Mouse (Mus musculus) embryonic fibroblast, embryonic 13.5 days (primary cell): ENCODE measurements around the gene 1110002E22Rik. TPM values are rescaled to one million over a fixed set of nuclear protein-coding genes. Genes with fewer than 3 reads are reported as not detected.

ENCODE experiments used
- H3K27ac ChIP-seq: 2 replicates; pipeline ENCODE4 v1.5.1; 2012; ENCODE audit warnings: low read length, control low read depth, inconsistent platforms; ENCODE audit not compliant: insufficient read depth
- H3K4me1 ChIP-seq: 2 replicates; pipeline ENCODE4 v1.6.1; 2011; ENCODE audit warnings: low read length; ENCODE audit not compliant: control insufficient read depth, insufficient read depth
- H3K4me3 ChIP-seq: 2 replicates; pipeline ENCODE4 v1.5.1; 2011; ENCODE audit warnings: mild to moderate bottlenecking, control low read depth, low read length; ENCODE audit not compliant: insufficient read depth
- CTCF ChIP-seq: IDR thresholded peaks from 2 replicates; pipeline ENCODE4 v1.5.1; 2011; ENCODE audit warnings: mild to moderate bottlenecking, control low read depth, low read length, moderate library complexity, borderline replicate concordance; ENCODE audit not compliant: insufficient read depth
- POLR2A ChIP-seq: IDR thresholded peaks from 2 replicates; pipeline ENCODE4 v1.6.1; 2011; ENCODE audit warnings: low read depth, mild to moderate bottlenecking, control low read depth, low read length, moderate library complexity
- polyA plus RNA-seq: library from polyadenylated mRNA; stranded (reverse); fragments of >200 nt; gene quantifications from 2 replicates; pipeline ENCODE4 v1.2.4, GENCODE M21; 2011; ENCODE audit warnings: low read depth; ENCODE audit not compliant: missing spikeins, insufficient read length

Gene 1110002E22Rik
- polyA plus RNA-seq, 1 experiment = 0.09 TPM

- H3K4me1 ChIP-seq = no peaks in the 10 kb centered on the region
- H3K27ac ChIP-seq = no peak overlapping the region
- TF ChIP-seq POLR2A (no peak), CTCF (no peak)
- H3K4me3 ChIP-seq = no peak overlapping the region
Measured at GRCm38 (mm10) chr3:138071476-138072073, 6.7 kb downstream of the 1110002E22Rik start.

- Histone ChIP-seq H3K4me3 (no peak overlapping the region), H3K4me1 (no peaks in the 10 kb centered on the region), H3K27ac (no peak overlapping the region)
- TF ChIP-seq CTCF = no peak
- no peak for TF ChIP-seq POLR2A
Measured at GRCm38 (mm10) chr3:138074214-138074613, 9.4 kb downstream of the 1110002E22Rik start.

DNA sequence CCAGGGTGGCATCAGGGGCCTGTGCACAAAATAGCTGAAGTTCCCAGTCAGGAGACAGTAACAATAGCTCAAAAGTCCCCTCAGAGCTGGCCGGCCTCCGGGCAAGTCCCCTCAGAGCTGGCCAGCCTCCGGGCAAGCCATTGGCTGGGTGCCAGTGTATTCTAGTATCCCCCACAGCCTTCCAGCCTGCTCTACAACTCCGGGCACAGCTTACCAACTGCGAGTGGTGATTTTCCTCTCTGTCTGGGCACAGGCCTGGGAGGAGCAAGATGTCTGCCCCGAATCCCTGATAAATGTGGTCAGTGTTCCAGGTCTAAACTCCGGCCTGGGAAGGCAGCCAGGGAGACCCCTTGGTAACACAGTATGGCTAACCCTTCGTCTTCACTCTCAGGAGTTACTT is 10.4 kb downstream of the 1110002E22Rik start:
- H3K4me1 ChIP-seq = no peaks in the 10 kb centered on the region
- no peak overlapping the region for H3K4me3 ChIP-seq
- H3K27ac ChIP-seq = no peak overlapping the region
- TF ChIP-seq POLR2A = no peak

DNA sequence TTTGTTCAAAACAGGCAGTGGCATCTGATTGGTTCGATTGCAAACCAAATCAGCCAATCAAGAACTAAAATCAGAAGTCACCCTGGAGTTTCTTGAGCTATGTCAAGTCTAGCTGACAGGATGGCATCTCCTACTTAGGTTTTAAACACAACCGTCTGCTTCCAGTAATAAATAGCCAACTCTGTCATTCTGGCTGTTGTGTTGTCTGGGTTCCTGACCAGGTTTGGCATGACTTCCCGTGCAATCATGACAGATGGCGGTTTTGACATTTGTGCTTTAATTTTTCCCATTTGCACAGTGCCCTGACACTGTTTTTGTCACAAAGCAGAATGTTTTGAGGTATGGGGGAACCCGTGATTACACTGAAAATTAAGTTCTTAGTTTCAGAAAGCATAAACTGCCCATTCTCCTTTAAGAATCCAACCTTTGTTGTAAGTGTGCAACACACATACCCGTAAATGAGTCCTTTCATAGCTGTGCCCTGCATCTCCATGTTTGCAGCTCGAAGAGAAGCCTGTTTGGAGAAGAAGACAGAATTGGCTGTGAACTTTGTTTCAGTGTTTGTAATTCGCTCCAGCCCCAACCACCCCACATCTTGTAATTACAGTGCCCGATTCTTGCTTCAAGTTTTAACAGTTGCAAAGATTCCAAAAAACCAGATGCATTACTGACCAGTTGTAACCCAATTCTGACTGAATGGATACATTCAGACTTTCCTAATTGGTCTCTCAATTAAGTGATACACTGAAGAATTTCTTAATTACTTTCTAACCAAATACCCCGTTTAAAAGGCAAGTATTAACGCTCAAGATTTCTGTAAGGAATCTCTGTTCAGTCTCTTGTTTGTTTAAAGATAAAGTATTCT is 12.9 kb downstream of the 1110002E22Rik start:
- Histone ChIP-seq H3K4me3 (no peak overlapping the region), H3K27ac (no peak overlapping the region), H3K4me1 (no peaks in the 10 kb centered on the region)
- no peak for TF ChIP-seq CTCF

DNA sequence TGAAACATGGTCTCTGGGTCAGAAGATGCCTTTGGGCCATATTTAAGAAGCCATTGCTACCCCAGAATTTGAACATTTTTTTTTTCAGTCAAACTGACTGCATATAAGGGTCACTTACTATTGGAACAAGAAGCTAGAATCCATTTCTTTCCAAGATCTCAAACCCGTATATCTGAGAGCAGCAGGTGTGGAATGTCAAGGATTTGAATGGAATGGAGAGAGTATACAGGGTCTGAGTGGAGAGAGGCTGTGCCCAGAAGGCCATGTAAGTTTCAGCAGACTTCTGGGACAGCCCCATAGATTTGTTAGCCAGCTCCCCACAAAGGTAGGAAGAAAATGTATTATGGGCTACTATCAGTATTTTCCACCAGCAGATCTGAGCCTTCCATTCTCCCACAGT is 13.8 kb downstream of the 1110002E22Rik start:
- no peak for TF ChIP-seq POLR2A
- TF ChIP-seq CTCF = no peak
- Histone ChIP-seq H3K4me3 (no peak overlapping the region), H3K4me1 (no peaks in the 10 kb centered on the region), H3K27ac (no peak overlapping the region)

- TF ChIP-seq POLR2A (no peak), CTCF (no peak)
- H3K27ac ChIP-seq = no peak overlapping the region
- H3K4me3 ChIP-seq = no peak overlapping the region
- H3K4me1 ChIP-seq = no peaks in the 10 kb centered on the region
Measured at GRCm38 (mm10) chr3:138083073-138083637, 18.3 kb downstream of the 1110002E22Rik start.

- H3K4me3 ChIP-seq = no peak overlapping the region
- TF ChIP-seq POLR2A (no peak), CTCF (no peak)
- no peaks in the 10 kb centered on the region for H3K4me1 ChIP-seq
- no peak overlapping the region for H3K27ac ChIP-seq
Measured at GRCm38 (mm10) chr3:138083896-138084295, 19.0 kb downstream of the 1110002E22Rik start.

GRCm38 (mm10) chr3:138095301-138095700 is 30.4 kb downstream of the 1110002E22Rik start:
- peaks cover 2% of the 10 kb centered on the region; the same call in 1 of the 2 replicates for H3K4me1 ChIP-seq
- no peak overlapping the region for H3K27ac ChIP-seq
- no peak overlapping the region for H3K4me3 ChIP-seq
- TF ChIP-seq POLR2A = no peak
- TF ChIP-seq CTCF = no peak

DNA sequence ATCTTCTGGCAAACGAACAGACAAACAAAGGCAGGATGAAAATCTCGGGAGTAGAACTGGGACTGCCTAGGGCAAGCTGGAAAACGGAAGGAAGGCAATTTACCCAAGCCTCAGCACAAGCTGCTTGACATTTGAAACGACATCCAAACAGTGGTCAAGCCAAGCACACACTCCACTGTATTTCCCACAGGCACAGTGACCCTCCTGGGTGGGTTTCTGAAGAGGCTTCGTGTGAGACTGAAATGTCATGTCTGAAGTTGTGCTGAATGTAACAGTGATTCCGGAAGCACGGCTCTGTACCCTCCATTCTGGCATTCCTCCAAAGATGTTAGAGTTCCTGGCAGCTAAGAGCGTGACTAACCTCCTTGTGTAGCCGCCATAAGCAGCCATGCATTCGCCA is 30.9 kb downstream of the 1110002E22Rik start:
- H3K4me1 ChIP-seq = peaks cover 2% of the 10 kb centered on the region; the same call in 1 of the 2 replicates
- no peak overlapping the region for H3K27ac ChIP-seq
- TF ChIP-seq CTCF (no peak), POLR2A (no peak)
- no peak overlapping the region for H3K4me3 ChIP-seq

GRCm38 (mm10) chr3:138096263-138097028 is 31.6 kb downstream of the 1110002E22Rik start:
- H3K27ac ChIP-seq = no peak overlapping the region
- TF ChIP-seq CTCF (no peak), POLR2A (no peak)
- no peak overlapping the region for H3K4me3 ChIP-seq
- peaks cover 2% of the 10 kb centered on the region; the same call in 1 of the 2 replicates for H3K4me1 ChIP-seq
